Mouse (Mus musculus): ENCODE results near the gene Gm11549.

DNA sequence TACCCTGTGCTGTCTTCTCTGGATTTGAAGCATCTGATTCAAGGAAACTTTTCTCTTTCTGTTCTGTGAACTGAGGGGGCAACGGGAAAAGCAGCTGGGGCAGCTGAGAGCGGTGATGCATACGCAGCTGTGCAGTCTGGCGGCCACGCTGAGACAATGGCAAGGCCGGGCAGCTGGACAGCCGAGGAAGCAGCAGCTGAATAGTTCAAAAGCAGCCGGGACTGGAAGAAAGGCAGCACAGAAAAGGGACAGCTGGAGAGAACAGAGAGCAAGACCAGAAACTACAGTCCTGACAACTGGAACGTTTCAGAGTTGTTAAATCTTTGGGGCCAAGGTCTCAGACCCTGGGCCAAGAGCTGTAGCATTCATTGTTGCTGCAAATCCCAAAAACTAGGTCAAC lies 29.7 kb upstream of the Gm11549 start:
- TF ChIP-seq TAL1 (IDR thresholded peaks at IDR 0.05; ENCODE audit: low read length) (no peak), GATA1 (IDR thresholded peaks at IDR 0.05; ENCODE audit: low read length) (no peak)
